Comparison of ENCODE assay signal across 15 mouse cellular contexts in genomic region chr12:38374159-38374558, GRCm38 (mm10).
"Had no signal": no experiment of that assay in that cellular context is flagged by ENCODE, and none has a peak within 500 bp of the region (broad histone marks: within the 10 kb centered on the region; RNA-seq: fewer than 3 reads in every experiment).

No protein-coding gene starts in this region.

- H3K4me1 ChIP-seq: neural tube, embryonic 13.5 days; neural tube, embryonic 15.5 days; stomach, embryonic 15.5 days had no signal

- H3K27me3 ChIP-seq: neural tube, embryonic 13.5 days; neural tube, embryonic 15.5 days; stomach, embryonic 15.5 days had no signal

- H3K4me2 ChIP-seq: neural tube, embryonic 13.5 days; neural tube, embryonic 15.5 days; stomach, embryonic 15.5 days had no signal

- DNase-seq: retina, postnatal 1 day; right cerebral cortex, adult 18-20 months; right cerebral cortex, postnatal 14 days; right cerebral cortex, postnatal 25 days; right cerebral cortex, postnatal 4 days; spleen, adult 18-20 months; thymus, adult 18-20 months; thymus, adult 2 months; thymus, postnatal 14 days; thymus, postnatal 36 days; thymus, postnatal 4 days had no signal

- H3K9ac ChIP-seq: neural tube, embryonic 13.5 days; neural tube, embryonic 15.5 days; stomach, embryonic 15.5 days had no signal

- H3K4me3 ChIP-seq: neural tube, embryonic 13.5 days; neural tube, embryonic 15.5 days; stomach, embryonic 15.5 days had no signal

- H3K36me3 ChIP-seq: neural tube, embryonic 13.5 days; neural tube, embryonic 15.5 days; stomach, embryonic 15.5 days had no signal

- H3K27ac ChIP-seq: neural tube, embryonic 13.5 days; neural tube, embryonic 15.5 days; stomach, embryonic 15.5 days; stomach, postnatal 0 days had no signal

- H3K9me3 ChIP-seq: neural tube, embryonic 13.5 days; neural tube, embryonic 15.5 days; stomach, embryonic 15.5 days had no signal
